Mouse (Mus musculus): ENCODE results near the gene Olfr56. TPM values are rescaled to one million over a fixed set of nuclear protein-coding genes. Genes with fewer than 3 reads are reported as not detected.

Gene Olfr56
- polyA plus RNA-seq, 1 experiment from 2014 or later = not detected

GRCm38 (mm10) chr11:49078719-49079118 is 100.0 kb downstream of the Olfr56 start:
- WGBS = 85% methylated on average over 3 of the region's 3 CpGs
- no peak overlapping the region for H3K9ac ChIP-seq
- TF ChIP-seq CTCF (IDR thresholded peaks at IDR 0.05; ENCODE audit: low read depth) = no peak
- no peak overlapping the region for H3K4me3 ChIP-seq (ENCODE audit: low read depth, low read length)
- no peak for DNase-seq
- no peak overlapping the region for H3K27ac ChIP-seq (ENCODE audit: low read depth)
- H3K4me2 ChIP-seq = no peak overlapping the region
- no peaks in the 10 kb centered on the region for H3K9me3 ChIP-seq (ENCODE audit: low read depth, low read length)
- no peaks in the 10 kb centered on the region for H3K27me3 ChIP-seq (ENCODE audit: insufficient read depth, low read length)
- H3K4me1 ChIP-seq (ENCODE audit: insufficient read depth) = no peaks in the 10 kb centered on the region
- no peak for ATAC-seq (ENCODE audit: insufficient read depth)
- H3K36me3 ChIP-seq (ENCODE audit: insufficient read depth) = no peaks in the 10 kb centered on the region

- Histone ChIP-seq H3K4me1 (ENCODE audit: insufficient read depth) (no peaks in the 10 kb centered on the region), H3K4me3 (ENCODE audit: low read depth, low read length) (no peak overlapping the region), H3K27me3 (ENCODE audit: insufficient read depth, low read length) (no peaks in the 10 kb centered on the region), H3K9ac (no peak overlapping the region), H3K36me3 (ENCODE audit: insufficient read depth) (no peaks in the 10 kb centered on the region), H3K9me3 (ENCODE audit: low read depth, low read length) (no peaks in the 10 kb centered on the region), H3K4me2 (no peak overlapping the region), H3K27ac (ENCODE audit: low read depth) (no peak overlapping the region)
- ATAC-seq (ENCODE audit: insufficient read depth) (no peak), DNase-seq (no peak)
- no peak for TF ChIP-seq CTCF (IDR thresholded peaks at IDR 0.05; ENCODE audit: low read depth)
- 62% methylated on average over 1 of the region's 1 CpGs for WGBS
Measured at GRCm38 (mm10) chr11:49080636-49081035, 101.9 kb downstream of the Olfr56 start.

- 67% methylated on average over 4 of the region's 4 CpGs for WGBS
- H3K4me2 ChIP-seq = no peak overlapping the region
- DNase-seq = no peak
- no peak overlapping the region for H3K9ac ChIP-seq
- no peaks in the 10 kb centered on the region for H3K4me1 ChIP-seq (ENCODE audit: insufficient read depth)
- no peak overlapping the region for H3K4me3 ChIP-seq (ENCODE audit: low read depth, low read length)
- no peaks in the 10 kb centered on the region for H3K9me3 ChIP-seq (ENCODE audit: low read depth, low read length)
- no peak overlapping the region for H3K27ac ChIP-seq (ENCODE audit: low read depth)
- ATAC-seq (ENCODE audit: insufficient read depth) = no peak
- no peak for TF ChIP-seq CTCF (IDR thresholded peaks at IDR 0.05; ENCODE audit: low read depth)
- no peaks in the 10 kb centered on the region for H3K36me3 ChIP-seq (ENCODE audit: insufficient read depth)
- no peaks in the 10 kb centered on the region for H3K27me3 ChIP-seq (ENCODE audit: insufficient read depth, low read length)
Measured at GRCm38 (mm10) chr11:49081356-49081755, 102.7 kb downstream of the Olfr56 start.

GRCm38 (mm10) chr11:49081886-49082285 is 103.2 kb downstream of the Olfr56 start:
- Histone ChIP-seq H3K36me3 (ENCODE audit: insufficient read depth) (no peaks in the 10 kb centered on the region), H3K4me3 (ENCODE audit: low read depth, low read length) (no peak overlapping the region), H3K27ac (ENCODE audit: low read depth) (no peak overlapping the region), H3K9ac (no peak overlapping the region), H3K4me1 (ENCODE audit: insufficient read depth) (no peaks in the 10 kb centered on the region), H3K4me2 (no peak overlapping the region), H3K9me3 (ENCODE audit: low read depth, low read length) (no peaks in the 10 kb centered on the region), H3K27me3 (ENCODE audit: insufficient read depth, low read length) (no peaks in the 10 kb centered on the region)
- no peak for ATAC-seq (ENCODE audit: insufficient read depth)
- 71% methylated on average over 3 of the region's 3 CpGs for WGBS
- no peak for TF ChIP-seq CTCF (IDR thresholded peaks at IDR 0.05; ENCODE audit: low read depth)
- DNase-seq = no peak

- Histone ChIP-seq H3K4me2 (no peak overlapping the region), H3K4me1 (ENCODE audit: insufficient read depth) (no peaks in the 10 kb centered on the region), H3K27me3 (ENCODE audit: insufficient read depth, low read length) (no peaks in the 10 kb centered on the region), H3K4me3 (ENCODE audit: low read depth, low read length) (no peak overlapping the region), H3K36me3 (ENCODE audit: insufficient read depth) (no peaks in the 10 kb centered on the region), H3K9ac (no peak overlapping the region), H3K27ac (ENCODE audit: low read depth) (no peak overlapping the region), H3K9me3 (ENCODE audit: low read depth, low read length) (no peaks in the 10 kb centered on the region)
- 81% methylated on average over 1 of the region's 1 CpGs for WGBS
- no peak for DNase-seq
- no peak for ATAC-seq (ENCODE audit: insufficient read depth)
- TF ChIP-seq CTCF (IDR thresholded peaks at IDR 0.05; ENCODE audit: low read depth) = no peak
Measured at GRCm38 (mm10) chr11:49083146-49083545, 104.5 kb downstream of the Olfr56 start.

- H3K4me3 ChIP-seq (ENCODE audit: low read depth, low read length) = no peak overlapping the region
- H3K4me2 ChIP-seq = no peak overlapping the region
- H3K36me3 ChIP-seq (ENCODE audit: insufficient read depth) = no peaks in the 10 kb centered on the region
- no peak overlapping the region for H3K9ac ChIP-seq
- TF ChIP-seq CTCF (IDR thresholded peaks at IDR 0.05; ENCODE audit: low read depth) = no peak
- DNase-seq = no peak
- H3K27ac ChIP-seq (ENCODE audit: low read depth) = no peak overlapping the region
- 63% methylated on average over 3 of the region's 3 CpGs for WGBS
- no peaks in the 10 kb centered on the region for H3K4me1 ChIP-seq (ENCODE audit: insufficient read depth)
- H3K27me3 ChIP-seq (ENCODE audit: insufficient read depth, low read length) = no peaks in the 10 kb centered on the region
- no peak for ATAC-seq (ENCODE audit: insufficient read depth)
- no peaks in the 10 kb centered on the region for H3K9me3 ChIP-seq (ENCODE audit: low read depth, low read length)
Measured at GRCm38 (mm10) chr11:49083808-49084207, 105.1 kb downstream of the Olfr56 start.

GRCm38 (mm10) chr11:49084385-49084784 is 105.7 kb downstream of the Olfr56 start:
- no peak for ATAC-seq (ENCODE audit: insufficient read depth)
- DNase-seq = no peak
- no peak overlapping the region for H3K4me2 ChIP-seq
- H3K27me3 ChIP-seq (ENCODE audit: insufficient read depth, low read length) = no peaks in the 10 kb centered on the region
- TF ChIP-seq CTCF (IDR thresholded peaks at IDR 0.05; ENCODE audit: low read depth) = no peak
- H3K4me1 ChIP-seq (ENCODE audit: insufficient read depth) = no peaks in the 10 kb centered on the region
- no peak overlapping the region for H3K9ac ChIP-seq
- no peaks in the 10 kb centered on the region for H3K36me3 ChIP-seq (ENCODE audit: insufficient read depth)
- 53% methylated on average over 1 of the region's 1 CpGs for WGBS
- no peaks in the 10 kb centered on the region for H3K9me3 ChIP-seq (ENCODE audit: low read depth, low read length)
- no peak overlapping the region for H3K27ac ChIP-seq (ENCODE audit: low read depth)
- no peak overlapping the region for H3K4me3 ChIP-seq (ENCODE audit: low read depth, low read length)

GRCm38 (mm10) chr11:49084875-49085274 is 106.2 kb downstream of the Olfr56 start:
- Histone ChIP-seq H3K27me3 (ENCODE audit: insufficient read depth, low read length) (no peaks in the 10 kb centered on the region), H3K4me3 (ENCODE audit: low read depth, low read length) (no peak overlapping the region), H3K4me2 (no peak overlapping the region), H3K4me1 (ENCODE audit: insufficient read depth) (no peaks in the 10 kb centered on the region), H3K9me3 (ENCODE audit: low read depth, low read length) (no peaks in the 10 kb centered on the region), H3K36me3 (ENCODE audit: insufficient read depth) (no peaks in the 10 kb centered on the region), H3K9ac (no peak overlapping the region), H3K27ac (ENCODE audit: low read depth) (no peak overlapping the region)
- WGBS = 26% methylated on average over 3 of the region's 3 CpGs
- TF ChIP-seq CTCF (IDR thresholded peaks at IDR 0.05; ENCODE audit: low read depth) = no peak; the same call in 1 of the 2 replicates
- ATAC-seq (ENCODE audit: insufficient read depth) (no peak), DNase-seq (peak; percentile 33)
